Mouse (Mus musculus) adrenal gland, adult 10 weeks (tissue): ENCODE measurements around the gene Clec1a. TPM values are rescaled to one million over a fixed set of nuclear protein-coding genes. Genes with fewer than 3 reads are reported as not detected.

ENCODE experiments used
- polyA plus RNA-seq: library from polyadenylated mRNA; stranded (reverse); fragments of 350-450 nt; fragmentation: Illumina TruSeq; extraction: RNeasy Lipid Tissue Mini Kit (QIAGEN cat#74804); gene quantifications from one replicate; pipeline ENCODE4 v1.2.3, GENCODE M21; 2014; ENCODE audit warnings: low read depth, low replicate concordance

Gene Clec1a
- polyA plus RNA-seq: 16.1 TPM

GRCm38 (mm10) chr6:129451411-129452039 is at the start of gene Clec1a:
TSS of gene Clec1a (minus strand) at chr6:129452000.

GRCm38 (mm10) chr6:129408562-129408961 is 43.2 kb downstream of the Clec1a start, which contains the start of gene Clec9a:
TSS of gene Clec9a (plus strand) at chr6:129408862.

GRCm38 (mm10) chr6:129396997-129397396 is 54.8 kb downstream of the Clec1a start, which contains the start of gene Clec1b:
TSS of gene Clec1b (plus strand) at chr6:129397297.

GRCm38 (mm10) chr6:129385774-129386173 is 66.0 kb downstream of the Clec1a start, which contains the start of gene Clec12b:
TSS of gene Clec12b (minus strand) at chr6:129385874.

Other genes starting within 250 kb of the Clec1a start
- gene Cd69, start 176.6 kb downstream of the Clec1a start, polyA plus RNA-seq: 0.87 TPM
- not detected for gene 4922502D21Rik, start 120.2 kb downstream of the Clec1a start, polyA plus RNA-seq
- 5.4 TPM for gene Clec12a, start 109.3 kb downstream of the Clec1a start, polyA plus RNA-seq
- gene Clec12b, start 66.1 kb downstream of the Clec1a start, polyA plus RNA-seq: not detected
- gene Clec1b, start 54.7 kb downstream of the Clec1a start, polyA plus RNA-seq: 2.6 TPM
- gene Clec9a, start 43.1 kb downstream of the Clec1a start, polyA plus RNA-seq: 0.64 TPM
- gene Olr1, start 55.2 kb upstream of the Clec1a start, polyA plus RNA-seq: 0.41 TPM
- gene Tmem52b, start 60.6 kb upstream of the Clec1a start, polyA plus RNA-seq: not detected
- gene Gabarapl1, start 81.2 kb upstream of the Clec1a start, polyA plus RNA-seq: 79.3 TPM
- gene Klre1, start 125.9 kb upstream of the Clec1a start, polyA plus RNA-seq: 0.52 TPM
- gene Klrd1, start 139.8 kb upstream of the Clec1a start, polyA plus RNA-seq: 3.4 TPM
- 2.4 TPM for gene Klrk1, start 171.9 kb upstream of the Clec1a start, polyA plus RNA-seq
- gene Klrc3, start 191.3 kb upstream of the Clec1a start, polyA plus RNA-seq: not detected
- 0.82 TPM for gene Klrc2, start 208.7 kb upstream of the Clec1a start, polyA plus RNA-seq
- 1.6 TPM for gene Klrc1, start 227.0 kb upstream of the Clec1a start, polyA plus RNA-seq